Mouse (Mus musculus): ENCODE measurements around the gene Ubqln3. TPM values are rescaled to one million over a fixed set of nuclear protein-coding genes. Genes with fewer than 3 reads are reported as not detected.

Ubqln3 gene
- polyA plus RNA-seq, 1 experiment from 2014 or later = not detected

DNA sequence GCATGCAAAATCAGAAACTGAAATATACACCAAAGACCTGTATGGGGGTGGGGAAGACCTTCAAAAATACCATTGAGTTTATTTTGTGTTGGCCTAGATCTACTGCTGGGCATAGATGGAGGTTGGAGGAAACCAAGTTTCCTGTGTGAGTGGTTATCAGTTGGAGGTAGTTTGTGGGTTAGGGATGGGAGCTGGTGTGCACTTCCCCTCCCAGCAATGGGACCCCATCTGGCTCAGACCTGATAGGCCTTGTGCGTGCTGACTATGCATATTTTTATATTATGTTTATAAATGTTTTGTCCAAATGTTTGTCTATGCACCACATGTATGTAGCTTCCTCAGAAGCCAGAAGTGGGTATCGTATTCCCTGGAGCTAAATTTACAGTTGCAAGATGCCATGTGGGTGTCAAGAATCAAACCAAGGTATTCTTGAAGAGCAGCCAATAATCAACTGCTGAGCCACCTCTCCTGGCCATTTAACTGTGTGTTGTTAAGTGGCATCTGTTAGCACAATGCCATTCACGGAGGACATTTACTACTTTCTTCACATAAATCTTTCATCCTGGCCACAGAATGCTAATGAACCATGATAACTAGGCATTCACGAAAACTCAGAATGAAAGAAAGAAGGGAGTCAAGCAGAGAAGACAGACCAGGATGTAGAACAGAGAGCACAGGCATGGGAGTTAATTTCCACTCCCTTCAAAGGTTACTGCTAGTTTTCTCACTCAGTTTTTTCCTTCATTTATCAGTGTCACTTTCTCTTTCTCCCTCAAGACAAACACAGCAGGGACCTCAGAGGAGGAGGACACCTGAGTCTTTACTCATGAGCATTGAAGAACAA lies 38.9 kb downstream of the Ubqln3 start:
- WGBS = 64% methylated on average over 4 of the region's 4 CpGs
- Histone ChIP-seq H3K9ac (no peak overlapping the region), H3K4me2 (no peak overlapping the region), H3K9me3 (no peaks in the 10 kb centered on the region), H3K36me3 (no peaks in the 10 kb centered on the region), H3K4me3 (no peak overlapping the region), H3K27ac (no peak overlapping the region), H3K4me1 (no peaks in the 10 kb centered on the region), H3K27me3 (no peaks in the 10 kb centered on the region)
- no peak for ATAC-seq (ENCODE audit: borderline replicate concordance, extremely low read depth, low FRiP score, low TSS enrichment)

Other genes with a start within 250 kb of the Ubqln3 start
- gene Olfr64, start 248.8 kb downstream of the Ubqln3 start, polyA plus RNA-seq (2015; fragmentation: Nextera tagmentation; extraction: Ambion mirVana) = not detected in 2 replicates
- gene Olfr65, start 239.8 kb downstream of the Ubqln3 start, polyA plus RNA-seq (2015; fragmentation: Nextera tagmentation; extraction: Ambion mirVana) = not detected in 2 replicates
- gene Olfr631, start 214.5 kb downstream of the Ubqln3 start, polyA plus RNA-seq (2015; fragmentation: Nextera tagmentation; extraction: Ambion mirVana) = not detected in 2 replicates
- not detected in 2 replicates for gene Olfr632, start 208.9 kb downstream of the Ubqln3 start, polyA plus RNA-seq (2015; fragmentation: Nextera tagmentation; extraction: Ambion mirVana)
- gene Olfr633, start 198.8 kb downstream of the Ubqln3 start, polyA plus RNA-seq (2015; fragmentation: Nextera tagmentation; extraction: Ambion mirVana) = not detected in 2 replicates
- gene Olfr635, start 172.1 kb downstream of the Ubqln3 start, polyA plus RNA-seq (2015; fragmentation: Nextera tagmentation; extraction: Ambion mirVana) = not detected in 2 replicates
- not detected in 2 replicates for gene Olfr638, start 144.5 kb downstream of the Ubqln3 start, polyA plus RNA-seq (2015; fragmentation: Nextera tagmentation; extraction: Ambion mirVana)
- not detected in 2 replicates for gene Olfr639, start 126.0 kb downstream of the Ubqln3 start, polyA plus RNA-seq (2015; fragmentation: Nextera tagmentation; extraction: Ambion mirVana)
- gene Olfr640, start 117.7 kb downstream of the Ubqln3 start, polyA plus RNA-seq (2015; fragmentation: Nextera tagmentation; extraction: Ambion mirVana) = not detected in 2 replicates
- gene Olfr641, start 107.8 kb downstream of the Ubqln3 start, polyA plus RNA-seq (2015; fragmentation: Nextera tagmentation; extraction: Ambion mirVana) = not detected in 2 replicates
- gene Olfr642, start 90.6 kb downstream of the Ubqln3 start, polyA plus RNA-seq (2015; fragmentation: Nextera tagmentation; extraction: Ambion mirVana) = not detected in 2 replicates
- gene 4930516K23Rik, start 81.8 kb downstream of the Ubqln3 start, polyA plus RNA-seq (2015; fragmentation: Nextera tagmentation; extraction: Ambion mirVana) = not detected in 2 replicates
- not detected in 2 replicates for gene Olfr644, start 71.4 kb downstream of the Ubqln3 start, polyA plus RNA-seq (2015; fragmentation: Nextera tagmentation; extraction: Ambion mirVana)
- not detected in 2 replicates for gene Olfr645, start 57.8 kb downstream of the Ubqln3 start, polyA plus RNA-seq (2015; fragmentation: Nextera tagmentation; extraction: Ambion mirVana)
- gene Olfr646, start 38.4 kb downstream of the Ubqln3 start, polyA plus RNA-seq (2015; fragmentation: Nextera tagmentation; extraction: Ambion mirVana) = not detected in 2 replicates
- gene Ubqln5, start 13.5 kb downstream of the Ubqln3 start, polyA plus RNA-seq (2015; fragmentation: Nextera tagmentation; extraction: Ambion mirVana) = not detected in 2 replicates
- not detected in 2 replicates for gene Olfr643, start 5.9 kb downstream of the Ubqln3 start, polyA plus RNA-seq (2015; fragmentation: Nextera tagmentation; extraction: Ambion mirVana)
- gene Ubqlnl, start 7.3 kb upstream of the Ubqln3 start, polyA plus RNA-seq (2015; fragmentation: Nextera tagmentation; extraction: Ambion mirVana) = not detected in 2 replicates
- gene Olfm5, start 21.6 kb upstream of the Ubqln3 start, polyA plus RNA-seq (2015; fragmentation: Nextera tagmentation; extraction: Ambion mirVana) = not detected in 2 replicates
- gene Olfr648, start 40.1 kb upstream of the Ubqln3 start, polyA plus RNA-seq (2015; fragmentation: Nextera tagmentation; extraction: Ambion mirVana) = 0.12 and 0.20 TPM in 2 replicates
- gene Olfr649, start 52.7 kb upstream of the Ubqln3 start, polyA plus RNA-seq (2015; fragmentation: Nextera tagmentation; extraction: Ambion mirVana) = not detected in 2 replicates
- 0.75 and 0.98 TPM in 2 replicates for gene Trim6, start 75.5 kb upstream of the Ubqln3 start, polyA plus RNA-seq (2015; fragmentation: Nextera tagmentation; extraction: Ambion mirVana)
- gene Trim34a, start 101.2 kb upstream of the Ubqln3 start, polyA plus RNA-seq (2015; fragmentation: Nextera tagmentation; extraction: Ambion mirVana) = 1.9 and 2.3 TPM in 2 replicates
- 0.26 and 0.31 TPM in 2 replicates for gene Trim5, start 144.8 kb upstream of the Ubqln3 start, polyA plus RNA-seq (2015; fragmentation: Nextera tagmentation; extraction: Ambion mirVana)
- gene Trim12a, start 172.2 kb upstream of the Ubqln3 start, polyA plus RNA-seq (2015; fragmentation: Nextera tagmentation; extraction: Ambion mirVana) = 4.2 and 5.6 TPM in 2 replicates
- gene Trim34b, start 186.2 kb upstream of the Ubqln3 start, polyA plus RNA-seq (2015; fragmentation: Nextera tagmentation; extraction: Ambion mirVana) = 0.10 TPM in 1 of 2 replicates, not detected in the other
- gene Trim12c, start 210.1 kb upstream of the Ubqln3 start, polyA plus RNA-seq (2015; fragmentation: Nextera tagmentation; extraction: Ambion mirVana) = 2.0 and 2.3 TPM in 2 replicates
- gene Trim30b, start 226.6 kb upstream of the Ubqln3 start, polyA plus RNA-seq (2015; fragmentation: Nextera tagmentation; extraction: Ambion mirVana) = 0.09 TPM in 2 replicates